Mouse (Mus musculus) gastrocnemius, postnatal 4 days (tissue): ENCODE results near the gene Arfgef3. TPM values are rescaled to one million over a fixed set of nuclear protein-coding genes. Genes with fewer than 3 reads are reported as not detected.
"Not testable (repeated sequence)": the region's sequence is repeated elsewhere in the genome, so short reads cannot be mapped to it uniquely, and the experiment has no call there.

Experiments
- DNase-seq, 2 experiments: peaks; one replicate each; pipeline ENCODE4 v3.0.0; 2021 to 2022; ENCODE audit warnings: low spot score in 2 of 2, mixed read lengths in 2 of 2
- total RNA-seq, 2 experiments: library from RNA; stranded (reverse); gene quantifications; 2 replicates each; pipeline ENCODE4 v1.2.3; 2021

The Arfgef3 gene
- total RNA-seq, 2 experiments from 2014 or later = 2.4 to 2.9 TPM

DNA sequence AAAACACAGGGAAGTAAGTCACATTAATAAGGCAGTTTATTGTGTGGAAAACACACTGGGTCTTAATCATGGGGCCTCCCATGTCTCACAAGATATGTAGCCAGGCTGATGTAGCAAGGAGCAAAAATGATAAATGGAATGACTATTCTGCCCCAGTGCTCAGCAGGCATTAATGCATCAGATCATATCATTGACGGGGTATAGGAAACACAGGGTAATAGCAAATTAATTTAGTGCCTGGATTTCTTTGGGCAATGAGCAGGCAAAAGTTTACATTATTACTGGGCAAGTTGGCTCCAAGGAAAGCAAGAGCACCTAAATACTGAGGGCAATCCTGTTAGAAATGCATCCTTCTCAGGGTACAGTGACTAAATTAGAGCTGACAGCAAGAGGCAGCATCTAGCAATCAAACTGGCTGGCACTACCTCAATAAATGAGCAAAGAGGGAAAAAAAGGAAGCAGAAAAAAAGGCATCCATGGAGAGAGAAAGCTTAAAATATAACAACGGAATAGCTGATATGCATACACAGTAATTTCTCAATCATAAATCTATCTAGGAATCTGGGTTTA, 62.3 kb downstream of the Arfgef3 start:
- no peak for DNase-seq

DNA sequence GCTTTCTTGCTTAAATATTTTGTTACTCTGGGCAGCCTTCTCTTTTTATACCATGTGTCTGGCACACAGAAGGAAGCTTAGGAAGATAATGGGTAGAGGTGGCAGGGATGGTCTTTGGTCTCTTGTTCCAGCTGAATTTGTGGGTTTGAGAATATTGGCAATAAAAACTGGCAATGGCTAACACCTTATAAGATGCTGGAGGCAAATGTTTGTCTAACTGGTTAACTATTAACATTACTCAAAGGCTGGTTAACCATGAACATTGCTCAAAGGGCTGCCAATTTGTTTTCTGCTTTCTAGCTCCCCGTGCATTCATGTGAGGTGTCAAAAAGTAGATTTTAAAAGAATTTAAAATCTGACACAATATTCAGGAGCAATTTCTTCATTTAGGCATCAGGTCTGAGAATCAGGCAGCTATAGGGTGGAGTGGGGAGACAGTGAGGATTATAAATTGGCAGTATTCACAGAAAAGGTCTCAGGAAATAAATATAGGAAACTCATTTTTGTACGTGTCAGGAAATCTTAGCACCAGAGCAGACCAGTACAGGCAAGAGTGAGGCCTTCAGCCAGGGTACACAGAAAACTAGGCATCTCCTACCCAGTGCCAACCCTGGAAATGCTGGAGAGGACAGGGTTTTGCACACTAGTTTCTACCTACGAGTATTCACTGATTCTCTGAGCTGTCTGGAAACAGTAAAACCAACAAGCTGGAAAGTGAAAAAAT, 62.9 kb downstream of the Arfgef3 start:
- DNase-seq = no peak

DNA sequence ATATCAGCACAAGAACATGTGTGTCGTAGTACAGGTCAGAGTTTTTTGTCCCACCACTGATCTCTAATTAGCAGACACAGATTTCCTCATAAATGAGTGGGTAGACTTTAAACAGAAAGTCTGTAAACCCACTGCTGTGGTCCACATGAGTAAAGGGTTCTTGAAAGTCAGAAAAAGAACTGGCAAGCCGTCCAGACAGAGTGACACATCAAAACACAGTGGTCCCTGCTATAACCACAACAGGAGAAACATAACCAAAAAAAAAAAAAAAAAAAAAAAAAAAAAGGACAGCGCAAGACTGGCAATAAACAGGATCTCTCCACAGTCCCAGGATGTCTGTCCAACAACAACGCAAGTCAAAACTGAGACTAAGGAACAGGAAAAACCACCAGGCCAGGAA, 64.9 kb downstream of the Arfgef3 start:
- no peak for DNase-seq

DNA sequence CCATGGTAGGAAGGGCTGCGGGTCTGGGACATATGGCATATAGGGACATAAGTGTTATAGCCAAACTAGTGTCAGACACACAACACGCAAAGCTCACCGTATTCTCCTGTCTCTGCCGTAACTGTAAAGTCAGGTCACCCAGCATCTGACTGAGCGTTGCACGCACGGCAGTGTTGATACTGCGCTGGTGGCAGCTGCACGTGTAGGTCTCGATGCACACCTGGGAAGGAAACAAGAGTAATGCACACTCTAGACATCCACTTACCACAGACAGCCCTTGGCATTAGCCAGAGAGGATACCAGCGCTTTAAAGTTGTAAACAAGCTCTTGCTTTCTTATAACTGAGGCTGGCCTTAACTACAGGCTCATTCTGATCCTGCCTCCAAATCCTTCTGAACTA, 79.0 kb downstream of the Arfgef3 start:
- DNase-seq = no peak

DNA sequence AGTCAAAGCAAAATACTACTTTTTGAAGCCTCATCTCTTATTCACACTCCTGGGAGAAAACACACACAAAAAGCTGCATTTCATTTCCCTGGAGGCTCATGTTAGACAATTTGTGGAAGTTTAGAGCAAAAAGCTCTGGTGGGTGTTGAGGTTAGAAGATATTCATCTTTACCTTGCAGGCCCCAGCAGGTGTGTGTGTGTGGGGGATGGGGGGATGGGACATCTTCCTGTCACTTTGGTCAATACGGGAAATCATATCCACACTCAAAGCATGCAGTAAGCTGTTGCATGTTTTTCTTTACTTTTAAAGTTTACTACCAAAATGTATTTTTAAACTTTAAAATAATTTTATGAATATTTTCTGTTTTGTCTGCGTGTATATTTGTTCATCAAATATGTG, 79.7 kb downstream of the Arfgef3 start:
- DNase-seq = no peak

DNA sequence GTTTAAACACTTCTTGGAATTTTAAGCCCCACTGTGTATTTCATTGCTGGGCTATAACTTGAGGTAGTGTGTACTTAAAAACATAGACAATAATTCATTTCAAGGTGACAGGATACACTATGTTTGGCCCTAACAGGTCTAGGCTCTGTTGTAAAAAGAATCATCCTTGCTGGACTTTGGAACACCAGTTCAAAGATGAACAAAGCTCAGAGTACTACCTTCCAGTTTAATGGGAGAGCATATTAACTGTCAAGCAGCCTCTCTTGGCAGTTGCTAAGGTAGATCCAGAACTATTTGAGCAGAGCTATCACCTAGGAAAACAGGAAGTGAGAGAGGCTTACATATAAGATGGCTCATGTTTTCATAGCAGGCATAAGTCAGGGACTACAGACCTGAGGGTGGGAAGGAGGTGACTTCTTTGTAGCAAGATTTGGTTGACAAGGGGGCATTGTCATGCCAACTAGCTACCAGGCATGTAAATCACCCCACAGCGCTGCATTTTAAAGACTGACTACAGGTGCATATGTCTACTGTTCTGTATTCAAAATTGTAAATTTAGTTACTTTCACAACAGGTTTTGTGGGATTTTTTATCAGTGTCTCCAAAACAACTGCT, 82.0 kb downstream of the Arfgef3 start:
- no peak for DNase-seq

DNA sequence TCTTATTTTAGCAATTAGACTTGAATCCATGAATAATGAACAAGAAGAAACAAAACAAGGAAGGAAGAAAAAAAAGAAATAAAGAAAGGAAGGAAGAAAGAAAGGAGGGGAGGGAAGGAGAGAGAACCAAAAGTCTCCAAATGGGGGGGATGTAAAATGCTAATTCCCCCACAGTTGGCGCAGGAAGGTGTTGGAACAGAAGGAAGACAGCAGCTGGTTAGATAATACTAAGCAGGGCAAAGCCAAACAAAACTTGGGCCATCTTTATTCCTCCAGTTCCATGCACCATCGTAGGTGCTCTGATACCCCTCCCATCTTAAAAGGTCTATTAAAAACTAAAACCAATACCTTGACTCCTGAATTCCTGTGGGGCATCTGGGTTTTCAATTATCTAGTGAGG, 82.8 kb downstream of the Arfgef3 start:
- DNase-seq = no peak

DNA sequence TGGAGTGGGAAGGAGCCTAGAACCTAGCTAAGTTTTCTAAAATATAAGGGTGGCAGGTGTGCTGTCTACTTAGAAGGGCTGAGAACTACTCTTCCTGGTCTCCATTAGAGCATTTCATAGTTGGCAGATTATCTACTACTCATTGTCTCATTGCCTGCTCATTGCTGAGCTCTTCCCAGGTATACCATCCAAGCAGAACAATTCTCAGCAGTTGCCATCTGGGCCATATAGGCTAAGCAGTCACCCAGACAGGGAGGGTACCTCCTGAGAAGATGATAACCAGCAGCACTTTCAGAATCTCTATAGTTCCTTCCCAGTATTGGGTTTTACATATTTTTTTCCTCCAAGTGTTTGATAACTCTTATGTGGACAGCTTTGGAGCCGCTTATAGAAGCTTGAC, 86.2 kb downstream of the Arfgef3 start:
- no peak for DNase-seq

DNA sequence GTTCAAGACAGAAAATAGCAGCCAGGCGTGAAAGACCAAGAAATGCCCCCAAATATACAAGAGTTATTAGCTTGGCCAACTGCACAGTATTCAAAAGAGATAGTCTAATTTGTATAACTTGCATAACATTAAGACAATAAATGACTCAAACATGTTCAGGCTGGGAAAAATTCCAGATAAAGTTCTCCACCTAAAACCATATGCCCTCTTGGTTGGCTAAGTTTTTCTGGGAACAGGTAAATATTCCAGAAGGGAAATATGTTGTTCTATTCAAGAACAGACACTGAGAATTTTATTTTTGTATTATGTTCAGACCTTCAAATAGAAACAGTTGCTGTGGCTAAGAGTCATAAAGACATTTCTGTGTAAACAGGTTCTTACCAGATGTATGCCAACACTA, 96.7 kb downstream of the Arfgef3 start:
- no peak for DNase-seq

DNA sequence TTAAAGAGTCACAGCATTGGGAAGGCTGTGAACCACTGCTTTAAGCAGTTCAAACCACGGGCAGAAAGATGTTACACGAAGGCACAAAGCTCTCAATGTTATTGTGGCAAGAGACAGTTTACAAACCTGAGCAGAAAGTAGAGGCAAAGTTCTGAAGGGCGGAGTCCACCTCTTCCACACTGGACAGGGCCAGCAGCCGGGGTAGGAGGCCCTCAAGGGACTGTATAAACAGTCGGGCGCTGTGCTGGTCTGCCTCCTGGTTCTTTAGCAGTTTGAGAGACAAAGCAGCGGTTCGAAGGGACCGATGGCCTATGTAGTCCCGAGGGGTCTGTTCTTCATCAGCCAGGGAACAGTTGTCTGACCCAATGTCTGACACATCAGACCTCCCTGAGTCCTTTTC, 97.7 kb downstream of the Arfgef3 start:
- no peak for DNase-seq

DNA sequence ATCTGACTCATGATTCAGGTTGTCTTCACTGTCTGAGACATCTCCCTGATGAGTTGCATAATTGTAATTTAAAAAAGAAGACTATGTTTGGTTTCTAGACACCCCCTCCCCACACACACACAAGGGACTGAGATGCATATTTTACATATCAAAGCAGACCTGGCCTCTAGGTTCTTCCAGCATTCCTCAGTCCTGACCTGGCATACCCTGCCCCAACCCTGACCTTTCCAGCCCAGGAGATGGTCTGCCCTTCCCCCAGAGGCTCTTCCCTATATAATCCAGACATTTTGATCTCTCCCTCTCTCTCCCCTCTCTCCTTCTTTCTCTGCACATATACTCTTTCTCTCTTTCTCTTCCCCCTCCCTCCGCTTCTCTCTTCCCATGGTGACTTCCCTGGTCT, 99.4 kb downstream of the Arfgef3 start:
- no peak for DNase-seq

DNA sequence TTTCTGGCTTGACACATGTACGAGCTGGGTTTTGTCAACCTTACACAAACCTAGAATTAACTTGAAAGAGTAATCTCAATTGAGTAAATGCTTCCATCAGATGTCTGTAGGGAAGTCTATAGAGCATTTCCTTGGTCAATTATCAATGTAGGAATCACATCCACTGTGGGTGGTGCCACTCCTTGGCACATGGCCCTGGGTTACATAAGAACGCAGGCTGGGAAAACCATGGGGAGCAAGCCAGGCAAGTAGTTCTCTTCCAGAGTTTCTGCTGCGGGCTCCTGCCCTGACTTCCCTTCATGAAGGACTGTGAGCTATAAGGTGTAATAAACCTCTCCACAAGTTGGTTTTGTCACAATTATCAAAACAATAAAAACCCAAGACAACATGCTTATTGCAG, 100.2 kb downstream of the Arfgef3 start:
- no peak for DNase-seq

DNA sequence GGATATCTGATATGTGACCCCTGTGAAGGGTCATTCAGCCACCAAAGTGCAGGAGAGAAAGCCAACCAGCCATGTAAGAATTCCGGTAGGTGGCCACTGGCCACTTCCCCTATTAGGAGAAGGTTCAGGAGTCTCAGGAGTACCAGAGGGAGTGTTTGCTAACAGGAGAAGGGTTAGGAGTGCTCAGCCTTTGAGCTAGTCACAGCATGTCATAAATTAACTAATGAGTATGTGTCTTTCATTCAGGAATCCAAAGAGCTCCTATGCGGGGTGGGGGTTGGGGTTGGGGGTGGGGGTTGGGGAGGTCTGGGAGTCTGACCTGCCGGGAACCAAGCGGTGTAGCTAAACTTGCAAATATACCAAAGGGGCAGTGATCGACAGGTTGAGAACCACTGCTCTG, 100.9 kb downstream of the Arfgef3 start:
- DNase-seq = no peak

DNA sequence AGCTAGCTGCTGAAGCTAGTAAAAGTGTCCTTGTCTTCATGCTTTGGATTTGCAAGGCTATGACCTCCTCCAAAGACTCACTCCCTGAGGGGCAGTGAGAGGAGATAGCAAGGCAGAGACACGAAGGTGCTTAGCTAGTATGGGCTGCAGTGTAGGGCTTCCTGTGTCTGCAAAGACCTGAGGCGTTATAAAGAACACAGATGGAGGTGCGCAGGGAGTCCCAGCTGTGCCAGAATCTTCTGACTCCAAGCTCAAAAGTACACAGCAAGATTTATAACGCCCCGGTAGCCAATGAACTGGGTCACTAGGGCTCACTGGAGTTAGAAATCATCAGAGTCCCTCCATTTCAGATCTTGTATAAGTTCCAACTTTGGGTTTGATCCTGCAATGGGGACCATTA, 103.2 kb downstream of the Arfgef3 start:
- no peak for DNase-seq

DNA sequence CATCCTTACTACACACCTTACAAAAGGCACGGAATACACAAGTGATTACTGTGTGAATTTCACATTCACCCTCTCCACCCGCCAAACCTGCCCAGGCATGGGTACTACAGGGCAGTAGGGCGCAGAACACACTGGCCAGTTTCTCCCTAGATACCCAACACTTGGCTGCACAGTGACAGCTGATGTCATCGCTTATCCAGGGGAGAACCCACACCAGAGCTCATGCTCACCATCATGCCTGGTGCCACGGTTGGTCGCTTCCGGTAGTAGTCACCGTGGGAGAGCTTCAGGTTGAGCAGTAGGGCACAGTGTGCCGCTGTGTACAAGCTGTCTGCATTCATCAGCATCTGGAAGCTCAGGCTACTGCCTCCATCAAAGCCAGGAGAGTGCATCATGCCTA, 108.3 kb downstream of the Arfgef3 start:
- no peak for DNase-seq

DNA sequence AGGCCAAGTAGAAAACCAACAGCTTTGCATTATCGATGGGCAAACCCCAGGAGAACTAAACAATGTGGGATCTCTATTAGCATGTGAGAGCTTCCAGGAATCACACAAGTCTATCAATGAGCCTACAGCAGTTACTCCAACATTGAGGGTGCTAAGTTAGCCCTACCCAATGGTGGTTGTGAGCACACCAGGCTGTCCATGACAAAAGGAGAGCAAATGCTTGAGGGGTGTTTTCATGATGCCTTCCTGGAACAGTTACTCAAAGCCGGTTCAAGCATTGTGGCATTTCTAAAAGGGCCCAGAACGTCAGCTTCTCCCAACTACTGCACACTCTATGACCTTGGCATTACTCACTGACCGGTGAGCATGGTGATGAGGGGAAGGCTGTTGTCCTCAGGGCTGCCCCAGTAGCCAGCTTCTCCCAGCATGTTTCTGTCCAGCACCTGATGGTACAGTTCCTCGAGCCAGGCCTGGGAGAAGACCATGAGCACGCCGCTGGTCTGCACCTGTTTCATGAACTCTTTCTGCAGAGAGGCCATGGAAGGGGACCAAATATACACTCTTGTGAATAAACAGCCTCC, 109.3 kb downstream of the Arfgef3 start:
- DNase-seq = no peak

DNA sequence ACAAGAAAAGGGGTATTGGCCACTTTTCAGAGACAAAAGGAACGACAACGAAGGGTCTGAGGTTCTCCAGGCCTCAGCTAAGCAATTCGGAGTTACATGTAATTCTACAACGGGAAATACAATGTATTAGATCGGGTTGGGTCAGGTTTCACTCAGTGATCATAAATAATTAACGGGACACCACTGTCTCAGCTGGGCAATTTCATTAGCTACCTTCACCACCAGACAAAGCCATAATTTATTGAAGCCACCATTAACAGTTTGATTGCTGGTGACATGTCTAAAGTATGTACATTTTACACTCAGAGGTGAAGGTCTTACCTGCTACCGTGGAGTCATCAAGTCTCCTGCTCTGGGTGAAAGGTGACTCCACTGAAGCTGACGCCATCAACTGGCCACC, 113.3 kb downstream of the Arfgef3 start:
- no peak for DNase-seq

DNA sequence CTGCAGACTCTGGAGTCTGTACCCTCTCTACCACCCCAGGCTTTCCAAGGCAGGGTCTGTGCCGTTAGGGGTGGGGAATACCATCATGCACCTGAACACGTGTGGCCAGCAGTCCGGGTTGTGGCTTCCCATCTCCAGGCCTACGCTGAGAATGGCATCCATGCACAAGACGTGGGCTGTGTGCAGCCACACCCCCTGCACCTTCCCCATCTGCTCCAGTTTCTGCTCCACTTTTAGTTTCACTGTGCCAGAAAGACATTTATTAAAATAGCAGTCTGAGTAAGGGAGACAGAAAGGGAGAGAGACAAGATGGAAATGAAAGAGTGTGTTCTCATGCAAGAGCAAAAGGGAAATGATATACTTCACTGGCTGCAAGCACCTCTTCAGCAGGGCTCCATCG, 116.2 kb downstream of the Arfgef3 start:
- DNase-seq = no peak

DNA sequence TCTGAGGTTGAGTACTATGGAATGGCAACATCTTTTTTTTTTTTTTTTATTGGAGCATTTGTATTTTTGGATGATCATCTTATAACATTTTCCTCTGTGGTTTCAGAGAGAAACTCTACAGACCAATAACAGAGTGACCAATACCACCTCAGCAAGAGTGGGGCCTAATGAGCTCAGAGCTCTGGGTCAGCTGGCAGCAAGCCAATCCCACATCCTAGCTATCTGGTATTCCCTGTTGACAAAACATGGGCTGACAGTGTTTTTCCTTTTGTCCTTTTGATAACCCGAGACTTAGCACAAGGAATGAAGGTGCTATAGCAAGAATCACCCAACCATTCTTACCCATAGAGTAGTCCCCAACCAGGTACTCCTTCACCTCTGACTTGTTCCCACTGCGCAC, 131.0 kb downstream of the Arfgef3 start:
- DNase-seq = no peak

DNA sequence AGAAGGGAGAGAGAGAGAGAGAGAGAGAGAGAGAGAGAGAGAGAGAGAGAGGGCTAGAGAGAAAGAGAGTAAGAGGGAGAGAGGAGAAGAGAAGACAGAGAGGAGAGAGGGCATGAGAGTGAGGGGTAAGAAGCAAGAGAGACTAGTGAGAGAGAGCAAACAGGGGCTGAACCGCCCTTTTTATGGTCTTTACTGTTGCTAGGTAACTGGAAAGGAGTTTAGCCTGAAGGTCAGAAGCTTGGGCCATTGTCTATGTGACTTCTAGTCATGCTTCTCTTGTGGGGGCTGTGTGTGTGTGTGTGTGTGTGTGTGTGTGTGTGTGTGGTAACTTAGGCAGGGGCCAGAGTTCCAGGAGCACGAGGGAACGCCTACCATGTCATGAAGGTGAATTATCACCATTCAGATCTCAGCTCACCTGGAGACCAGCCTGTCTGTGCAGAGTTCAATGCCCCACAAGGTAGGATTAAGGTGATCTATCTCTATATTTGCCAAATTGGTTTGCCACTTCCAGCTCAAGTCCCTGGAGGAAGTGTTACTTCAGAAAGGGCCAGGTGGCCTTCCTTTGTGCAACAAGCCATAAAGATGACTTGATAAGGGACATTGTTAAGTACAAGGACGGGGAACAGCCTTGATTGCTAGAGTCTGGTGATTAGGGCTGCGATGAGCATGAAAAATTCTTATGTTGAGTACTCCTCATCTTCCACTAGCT, 138.8 kb downstream of the Arfgef3 start:
- DNase-seq = not testable (repeated sequence)

DNA sequence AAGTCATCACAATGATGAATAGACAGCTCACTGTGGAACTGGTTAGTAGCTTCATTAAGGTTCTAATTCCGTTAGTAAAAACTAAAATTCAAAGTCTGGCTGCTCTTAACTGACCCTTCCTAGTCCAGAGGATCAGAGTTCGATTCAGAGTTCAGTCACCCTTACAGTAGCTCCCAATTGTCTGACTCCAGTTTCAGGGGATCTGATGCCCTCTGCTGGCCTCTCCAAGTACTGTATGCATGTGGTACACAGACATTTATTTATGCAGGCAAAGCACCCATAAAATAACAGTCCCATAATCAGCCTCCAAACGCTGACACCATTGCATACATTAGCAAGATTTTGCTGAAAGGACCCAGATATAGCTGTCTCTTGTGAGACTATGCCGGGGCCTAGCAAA, 141.7 kb downstream of the Arfgef3 start:
- DNase-seq = peak; percentile 32 to 55

DNA sequence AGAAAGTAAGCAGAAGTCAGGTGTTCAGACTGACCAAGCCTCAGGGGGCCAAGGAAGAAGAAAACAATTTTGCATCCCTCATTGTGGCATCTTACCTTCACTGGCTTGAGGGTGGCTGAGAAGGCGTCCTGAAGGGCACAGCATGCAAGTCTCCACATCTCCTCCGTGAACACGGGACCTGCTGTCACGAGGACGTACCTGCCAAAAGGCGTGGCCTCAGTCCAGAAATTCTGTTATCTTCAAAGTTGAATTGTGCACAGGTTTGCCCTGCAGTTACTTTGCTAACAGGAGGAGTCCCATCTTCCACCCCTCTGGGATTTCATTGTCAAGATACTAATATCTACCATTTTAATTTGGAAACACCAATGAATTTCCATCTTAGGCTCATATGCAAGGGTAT, 146.1 kb downstream of the Arfgef3 start:
- DNase-seq = no peak
